Mouse (Mus musculus) R1 (cell line): ENCODE results near the gene Slc4a8.
"Not testable (repeated sequence)": the region's sequence is repeated elsewhere in the genome, so short reads cannot be mapped to it uniquely, and the experiment has no call there.

Experiments used
- DNase-seq: peaks from one replicate; pipeline ENCODE4 v3.0.0-alpha.2; 2018; ENCODE audit warnings: low read depth, low spot score

The Slc4a8 gene

GRCm38 (mm10) chr15:100739442-100739841 lies 22.1 kb upstream of the Slc4a8 start:
- no peak for DNase-seq

DNA sequence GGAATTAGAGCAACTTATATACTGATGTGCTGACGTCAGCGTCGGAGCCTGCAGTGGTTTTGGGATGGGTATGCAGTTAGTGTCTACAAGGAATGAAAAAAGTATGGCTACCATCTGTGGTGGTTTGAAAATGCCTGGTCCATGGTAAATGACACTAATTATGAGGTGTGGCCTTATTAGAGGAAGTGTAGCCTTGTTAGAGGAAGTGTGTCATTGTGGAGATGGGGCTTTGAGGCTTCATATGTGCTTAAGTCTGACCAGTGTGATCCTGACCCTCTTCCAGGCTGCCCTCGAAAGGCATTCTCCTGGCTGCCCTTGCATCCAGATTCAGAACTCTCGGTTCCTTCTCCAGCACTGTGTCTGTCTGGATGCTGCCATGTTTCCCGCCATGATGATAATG lies 18.3 kb upstream of the Slc4a8 start:
- no peak for DNase-seq

DNA sequence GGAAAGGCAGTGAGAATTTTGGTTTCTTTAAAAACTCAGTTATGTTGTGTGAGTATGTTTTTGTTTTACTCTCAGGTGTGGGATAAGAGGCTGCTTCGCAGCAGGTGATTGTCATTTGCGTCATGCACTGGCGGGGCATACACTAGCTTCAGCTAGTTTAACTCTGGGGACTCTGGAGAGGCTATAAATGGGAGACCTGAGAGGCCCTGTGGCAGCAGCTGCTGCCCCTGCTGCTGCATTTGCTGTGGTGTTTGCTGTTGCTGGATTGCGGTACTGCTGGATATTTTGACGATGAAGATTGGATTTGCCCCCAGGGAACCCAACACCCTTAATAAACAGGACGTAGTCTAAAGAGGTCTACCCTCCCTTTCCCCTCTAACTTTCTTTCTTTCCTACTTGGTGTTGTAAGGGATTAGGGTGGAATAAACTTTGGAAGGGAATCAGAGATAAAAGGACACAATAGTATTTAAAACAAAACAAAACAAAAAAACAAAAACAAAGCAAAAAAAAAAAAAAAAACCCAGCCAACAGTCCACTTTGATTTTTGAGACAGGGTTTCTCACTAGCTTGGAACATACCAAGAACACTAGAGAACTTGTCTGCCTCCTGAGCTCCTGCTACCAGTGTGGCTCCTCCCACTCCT lies 14.9 kb upstream of the Slc4a8 start:
- no peak for DNase-seq

GRCm38 (mm10) chr15:100747121-100747963 lies 14.2 kb upstream of the Slc4a8 start:
- DNase-seq: peak; percentile 79

GRCm38 (mm10) chr15:100748584-100748983 lies 13.0 kb upstream of the Slc4a8 start:
- no peak for DNase-seq

DNA sequence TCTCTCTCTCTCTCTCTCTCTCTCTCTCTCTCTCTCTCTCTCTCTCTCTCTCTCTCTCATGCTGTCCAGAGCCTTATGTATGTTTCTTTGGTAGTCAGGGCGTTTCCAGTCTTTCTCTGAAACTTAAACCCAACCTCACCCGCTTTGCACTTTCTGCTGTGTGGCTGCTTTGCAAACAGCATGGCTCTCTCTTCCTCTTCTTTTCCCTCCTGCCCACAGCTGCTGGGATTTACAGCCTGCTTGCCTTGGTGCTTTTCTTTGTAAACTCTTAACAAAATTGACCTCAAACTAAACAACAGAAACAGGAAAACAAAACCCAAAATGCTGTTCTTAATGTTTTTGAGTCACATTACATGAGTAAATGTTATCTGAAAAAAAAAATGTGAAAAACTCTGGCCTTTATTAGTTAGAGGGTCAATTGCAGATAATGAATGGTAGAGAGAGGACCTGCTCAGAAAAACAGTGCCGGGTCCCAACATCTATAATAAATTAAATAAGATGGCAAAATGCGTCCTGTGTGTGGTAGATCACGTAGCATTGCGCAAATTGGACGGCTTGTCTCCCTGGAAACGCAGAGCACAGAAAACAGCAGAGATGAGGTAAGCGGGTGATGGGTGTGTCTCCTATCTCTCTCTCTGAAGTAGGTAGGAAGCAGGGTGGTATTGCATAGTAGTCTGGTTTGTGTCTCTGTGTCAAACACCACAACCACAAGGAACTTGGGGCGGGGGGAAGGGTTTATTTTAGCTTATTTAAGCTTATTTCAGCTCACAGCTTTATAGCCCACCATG lies 11.6 kb upstream of the Slc4a8 start:
- no peak for DNase-seq

DNA sequence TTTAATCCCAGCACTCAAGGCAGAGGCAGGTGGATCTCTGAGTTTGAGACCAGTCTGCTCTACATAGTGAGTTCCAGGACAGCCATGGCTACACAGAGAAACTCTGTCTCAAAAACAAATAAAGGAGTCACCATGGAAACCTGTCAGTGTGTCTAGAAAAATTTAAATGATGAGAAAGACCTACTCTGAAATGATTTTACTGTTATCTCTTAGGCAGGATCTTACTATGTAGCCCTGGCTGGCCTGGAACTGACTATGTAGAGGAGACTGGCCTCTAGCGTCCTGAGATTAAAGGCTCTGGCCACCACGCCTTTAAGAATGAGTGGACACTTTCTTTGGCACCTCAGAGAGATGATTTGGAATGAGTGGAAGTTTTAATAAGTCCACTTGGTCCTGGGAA lies 9.1 kb upstream of the Slc4a8 start:
- no peak for DNase-seq

- DNase-seq: no peak
Measured at GRCm38 (mm10) chr15:100753045-100753444, 8.5 kb upstream of the Slc4a8 start.

GRCm38 (mm10) chr15:100754041-100754440 lies 7.5 kb upstream of the Slc4a8 start:
- peak; percentile 80 for DNase-seq

- DNase-seq: peak; percentile 65
Measured at GRCm38 (mm10) chr15:100754805-100755497, 6.6 kb upstream of the Slc4a8 start.

- DNase-seq: no peak
Measured at GRCm38 (mm10) chr15:100755498-100755859, 6.1 kb upstream of the Slc4a8 start.

GRCm38 (mm10) chr15:100755881-100756624 lies 5.5 kb upstream of the Slc4a8 start:
- no peak for DNase-seq

DNA sequence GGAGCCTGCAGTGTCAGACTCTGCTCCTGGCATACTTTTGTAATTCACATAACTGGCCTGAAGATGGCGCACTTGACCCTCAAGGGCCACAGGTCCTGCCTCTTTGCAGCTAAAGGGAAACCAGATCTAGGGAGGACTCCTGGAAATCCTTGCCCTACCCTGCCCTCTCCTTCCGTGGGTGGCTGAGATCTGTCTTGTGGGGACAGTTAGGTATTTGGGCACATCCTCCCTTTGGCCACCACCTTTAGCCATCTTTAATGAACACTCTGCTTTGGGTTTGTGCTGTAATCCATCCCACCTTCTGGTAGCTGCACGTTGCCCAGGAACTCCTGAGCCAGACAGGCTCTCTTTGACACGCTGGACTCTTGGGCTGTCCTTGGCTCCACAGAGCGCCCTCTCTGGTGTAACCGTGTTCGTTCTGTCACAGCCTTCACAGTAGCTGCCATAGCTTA lies 4.0 kb upstream of the Slc4a8 start:
- peak; percentile 90 for DNase-seq

DNA sequence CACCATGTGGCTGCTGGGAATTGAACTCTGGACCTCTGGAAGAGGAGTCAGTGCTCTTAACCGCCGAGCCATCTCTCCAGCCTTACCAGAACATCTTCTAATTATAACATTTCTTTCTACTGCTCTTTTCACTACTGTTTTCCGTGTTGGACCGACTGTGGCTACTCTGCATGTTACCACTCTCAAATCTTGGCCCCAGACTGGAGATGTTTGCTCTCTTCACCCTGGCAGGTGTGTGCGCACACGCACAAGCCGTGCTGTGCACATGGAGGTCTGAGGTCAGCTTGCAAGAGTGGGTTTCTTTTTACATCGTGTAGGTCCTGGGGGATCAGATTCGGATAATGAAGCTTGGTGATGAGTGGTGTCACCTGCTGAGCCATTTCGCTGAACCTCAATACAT lies 2.3 kb upstream of the Slc4a8 start:
- no peak for DNase-seq

DNA sequence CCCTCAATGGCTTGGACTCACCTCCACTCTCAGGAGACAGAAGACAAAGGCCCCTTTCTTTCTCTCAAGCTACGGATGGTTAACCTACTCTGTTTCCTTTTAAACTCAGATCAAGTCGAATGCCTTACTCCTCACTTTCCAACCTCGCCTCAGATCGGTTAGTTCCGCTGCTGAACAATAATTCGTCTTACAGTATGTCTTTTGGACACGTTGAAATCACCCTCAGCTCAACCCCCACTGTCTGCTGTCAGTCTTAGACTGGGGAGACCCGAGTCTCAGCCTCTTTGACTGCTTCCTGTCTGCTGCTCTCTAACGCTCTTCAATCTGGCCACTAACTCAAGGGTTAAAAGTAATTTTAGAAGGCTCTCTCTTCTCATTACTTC lies 520 bp upstream of the Slc4a8 start:
- DNase-seq: no peak

- no peak for DNase-seq
Measured at GRCm38 (mm10) chr15:100762649-100763048, 1.1 kb downstream of the Slc4a8 start.

DNA sequence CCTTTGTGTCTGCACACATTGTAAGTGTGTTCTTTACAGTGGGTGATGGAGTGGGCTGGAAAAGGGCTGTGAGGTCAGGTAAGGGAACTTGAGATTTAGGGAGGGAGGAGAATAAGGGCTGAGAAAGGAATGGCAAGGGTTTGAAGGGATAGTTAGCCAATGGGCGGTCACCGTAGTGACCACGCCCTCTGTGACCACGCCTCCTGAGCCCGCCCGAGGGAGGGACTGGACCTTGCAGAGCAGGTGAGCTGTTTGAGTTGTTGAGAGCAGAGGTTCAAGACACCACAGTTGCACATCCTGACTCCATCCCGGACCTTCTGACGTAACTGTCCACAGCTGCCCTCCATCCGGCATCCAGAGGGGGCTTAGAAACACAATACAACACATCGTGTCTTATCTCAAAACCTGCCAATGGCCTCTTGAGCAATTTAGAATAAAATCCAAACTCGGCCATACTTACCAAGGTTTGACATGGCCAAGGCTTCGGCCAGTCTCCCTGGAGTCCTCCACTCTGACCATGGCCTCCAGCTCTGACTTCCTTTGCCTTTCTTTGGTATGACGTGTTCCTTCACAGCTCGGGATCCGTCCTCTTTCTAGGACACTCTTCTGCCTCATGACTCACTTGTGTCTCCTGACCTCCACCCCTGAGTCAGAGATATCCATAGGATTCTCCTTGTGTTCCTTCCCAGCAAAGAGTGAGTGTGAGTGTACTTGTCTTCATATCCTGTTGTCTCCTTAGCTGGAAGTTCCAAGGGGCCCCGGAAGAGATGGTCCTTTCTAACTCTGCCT lies 2.8 kb downstream of the Slc4a8 start:
- DNase-seq: no peak

DNA sequence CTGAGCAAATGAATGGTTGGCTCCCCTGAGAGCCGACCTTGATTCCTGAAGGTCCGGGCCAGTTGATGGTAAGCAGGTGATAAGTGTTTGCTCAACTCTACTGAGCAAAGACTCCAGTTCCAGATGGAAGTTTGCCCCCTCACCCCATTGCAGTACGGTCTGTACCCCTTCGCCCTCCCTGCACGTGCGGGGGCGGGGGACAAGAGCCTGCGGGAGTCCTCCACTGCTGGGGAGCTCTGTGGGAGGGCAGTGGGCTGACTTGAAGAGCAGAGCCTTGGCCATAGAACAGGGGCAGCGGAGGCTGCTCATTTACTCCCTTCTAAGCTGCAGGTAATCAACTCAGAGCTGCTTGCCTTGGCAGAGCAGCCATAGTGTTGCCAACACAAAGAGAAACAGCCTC lies 5.3 kb downstream of the Slc4a8 start:
- DNase-seq: no peak

DNA sequence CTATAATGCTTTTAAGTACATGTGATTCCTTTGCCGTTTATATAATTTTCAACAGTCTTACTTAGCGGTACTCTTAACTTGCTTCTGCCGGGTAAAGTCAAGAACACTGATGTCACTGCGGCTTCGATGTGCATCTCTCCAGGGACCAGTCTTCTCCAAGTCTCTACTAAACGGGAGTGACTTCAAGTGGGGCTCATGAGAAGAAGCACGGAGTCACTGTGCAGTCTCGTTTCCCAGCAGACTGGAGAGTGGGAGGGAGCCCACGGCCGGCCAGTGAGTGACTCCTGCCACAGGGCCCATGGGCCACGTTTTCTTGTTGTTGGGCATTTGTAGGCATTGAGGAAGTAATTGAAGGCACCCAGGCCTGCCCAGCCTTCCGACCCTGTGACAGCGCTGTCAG lies 6.3 kb downstream of the Slc4a8 start:
- no peak for DNase-seq

- DNase-seq: not testable (repeated sequence)
Measured at GRCm38 (mm10) chr15:100769023-100769422, 7.5 kb downstream of the Slc4a8 start.
